ENCODE assay signal across 20 mouse cellular contexts in the genomic region with DNA sequence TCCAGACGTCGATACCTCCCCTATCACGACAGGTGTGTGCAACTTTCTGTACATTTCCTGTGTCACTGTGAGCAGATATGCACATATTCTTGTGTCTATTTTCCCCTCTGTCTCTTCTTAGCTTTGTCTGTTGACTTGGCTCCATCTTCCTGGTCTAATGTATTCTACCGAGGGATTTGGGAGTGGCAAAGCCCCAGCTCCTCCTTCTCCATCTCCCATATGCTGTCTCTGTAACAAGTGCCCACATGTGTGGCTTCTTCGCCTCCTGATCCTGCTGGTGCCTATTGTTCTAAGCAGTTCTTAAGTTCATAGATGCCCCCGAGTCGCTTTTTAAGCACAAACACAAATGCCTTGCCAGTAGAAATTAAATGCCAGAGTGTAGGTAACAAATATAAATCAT.
DNase-seq lines count a peak whose midpoint lies in the region; ATAC-seq and TF ChIP-seq lines count a peak whose summit lies in the region.
"Had no signal": no experiment of that assay in that cellular context is flagged by ENCODE, and none has a peak within 500 bp of the region (broad histone marks: within the 10 kb centered on the region; RNA-seq: fewer than 3 reads in every experiment).

No protein-coding gene starts in this region.

- no peak for TF ChIP-seq POLR2A in brain, embryonic 14.5 days (IDR thresholded peaks at IDR 0.05; ENCODE audit: borderline replicate concordance, extremely low read depth, insufficient read depth, insufficient read length, poor library complexity, severe bottlenecking)

- 84% methylated on average over 7 of the region's 7 CpGs for WGBS in embryonic facial prominence, embryonic 10.5 days
- 59% methylated on average over 7 of the region's 7 CpGs for WGBS in hindbrain, embryonic 15.5 days

- H3K9me3 ChIP-seq in embryonic facial prominence, embryonic 10.5 days, result no peaks in the 10 kb centered on the region
- H3K9me3 ChIP-seq in hindbrain, embryonic 15.5 days, result no peaks in the 10 kb centered on the region
- H3K9me3 ChIP-seq: forebrain, embryonic 13.5 days; heart, embryonic 15.5 days; kidney, embryonic 15.5 days; limb, embryonic 12.5 days; liver, embryonic 15.5 days; megakaryocyte, embryonic 14.5 days had no signal

- no peak for DNase-seq in layer of hippocampus, adult 2 months (ENCODE audit: low spot score in 2 of 2)
- no peak for DNase-seq in layer of hippocampus, postnatal 36 days
- peak; percentile 61 for DNase-seq in brain, embryonic 14.5 days (ENCODE audit: low read depth)
- DNase-seq in embryonic facial prominence, embryonic 10.5 days (ENCODE audit: low spot score), result no peak
- DNase-seq in right cerebral cortex, postnatal 25 days, result no peak
- no peak for DNase-seq in kidney, adult 9 months
- DNase-seq: adrenal gland, postnatal 36 days; cerebellum, postnatal 14 days; gastrocnemius, postnatal 14 days; heart, adult 2 months; lung, postnatal 10 days; thymus, postnatal 4 days had no signal

- no peak overlapping the region for H3K9ac ChIP-seq in hindbrain, embryonic 15.5 days
- H3K9ac ChIP-seq: forebrain, embryonic 13.5 days; heart, embryonic 15.5 days; kidney, embryonic 15.5 days; limb, embryonic 12.5 days; liver, embryonic 15.5 days had no signal

- no peak overlapping the region for H3K4me3 ChIP-seq in layer of hippocampus, adult 2 months
- H3K4me3 ChIP-seq in embryonic facial prominence, embryonic 10.5 days, result no peak overlapping the region
- no peak overlapping the region for H3K4me3 ChIP-seq in hindbrain, embryonic 15.5 days
- H3K4me3 ChIP-seq: forebrain, embryonic 13.5 days; heart, adult 2 months; heart, embryonic 15.5 days; kidney, embryonic 15.5 days; limb, embryonic 12.5 days; liver, embryonic 15.5 days; megakaryocyte, embryonic 14.5 days had no signal

- no peak for TF ChIP-seq CTCF in layer of hippocampus, adult 2 months (conservative IDR thresholded peaks at IDR 0.05)
- TF ChIP-seq CTCF in brain, embryonic 14.5 days (IDR thresholded peaks at IDR 0.05; ENCODE audit: borderline replicate concordance, extremely low read depth, insufficient read depth, insufficient read length), result no peak

- H3K27me3 ChIP-seq in embryonic facial prominence, embryonic 10.5 days (replicated peaks; ENCODE audit: low read depth, poor library complexity, severe bottlenecking), result no peaks in the 10 kb centered on the region
- no peaks in the 10 kb centered on the region for H3K27me3 ChIP-seq in hindbrain, embryonic 15.5 days
- H3K27me3 ChIP-seq: forebrain, embryonic 13.5 days; kidney, embryonic 15.5 days; limb, embryonic 12.5 days; liver, embryonic 15.5 days; megakaryocyte, embryonic 14.5 days had no signal

- no peak for ATAC-seq in hindbrain, embryonic 15.5 days (ENCODE audit: low FRiP score, low read depth)
- ATAC-seq: forebrain, embryonic 13.5 days had no signal

- no peak overlapping the region for H3K4me2 ChIP-seq in hindbrain, embryonic 15.5 days
- H3K4me2 ChIP-seq: forebrain, embryonic 13.5 days; heart, embryonic 15.5 days; kidney, embryonic 15.5 days; liver, embryonic 15.5 days had no signal

- peaks cover 59% of the 10 kb centered on the region for H3K4me1 ChIP-seq in embryonic facial prominence, embryonic 10.5 days
- peaks cover 32% of the 10 kb centered on the region for H3K4me1 ChIP-seq in hindbrain, embryonic 15.5 days (replicated peaks)
- H3K4me1 ChIP-seq: liver, embryonic 15.5 days; megakaryocyte, embryonic 14.5 days had no signal

- H3K27ac ChIP-seq in layer of hippocampus, adult 2 months, result peak overlapping the region; percentile 86
- H3K27ac ChIP-seq in embryonic facial prominence, embryonic 10.5 days (replicated peaks), result peak overlapping the region; percentile 55
- H3K27ac ChIP-seq in hindbrain, embryonic 15.5 days (replicated peaks), result 0 out of 2 replicates have a peak overlapping the region, but pooled peaks have one; percentile 43
- H3K27ac ChIP-seq: forebrain, embryonic 13.5 days; heart, adult 2 months; heart, embryonic 15.5 days; kidney, embryonic 15.5 days; limb, embryonic 12.5 days; liver, embryonic 15.5 days had no signal

- H3K36me3 ChIP-seq in embryonic facial prominence, embryonic 10.5 days (replicated peaks), result no peaks in the 10 kb centered on the region
- H3K36me3 ChIP-seq in hindbrain, embryonic 15.5 days, result no peaks in the 10 kb centered on the region
- H3K36me3 ChIP-seq: G1E; heart, embryonic 15.5 days; kidney, embryonic 15.5 days; limb, embryonic 12.5 days; liver, embryonic 15.5 days had no signal
